Mouse (Mus musculus) small intestine, adult 2 months (tissue): ENCODE data around the gene Jmy.

Experiments
- CTCF ChIP-seq: fragments of 200-500 bp; IDR thresholded peaks from 2 replicates; pipeline ENCODE4 v1.5.1; 2012; ENCODE audit warnings: low read depth, mild to moderate bottlenecking, control low read depth, inconsistent platforms, low read length, moderate library complexity, mixed read lengths; ENCODE audit not compliant: insufficient replicate concordance, insufficient read length; ENCODE audit errors: extremely low read depth
- POLR2A ChIP-seq: fragments of 200-500 bp; IDR thresholded peaks from 2 replicates; pipeline ENCODE4 v1.6.1; 2012; ENCODE audit warnings: low read depth, mild to moderate bottlenecking, control low read depth, inconsistent platforms, low read length, moderate library complexity

GRCm38 (mm10) chr13:93459566-93459965, 40.0 kb downstream of the Jmy start:
- no peak for TF ChIP-seq POLR2A
- no peak for TF ChIP-seq CTCF
